Mouse (Mus musculus): ENCODE data around the gene Ppp1r3g.
A peak's percentile ranks its signal among the peaks of the same experiment; 100 is the strongest.

Ppp1r3g gene

DNA sequence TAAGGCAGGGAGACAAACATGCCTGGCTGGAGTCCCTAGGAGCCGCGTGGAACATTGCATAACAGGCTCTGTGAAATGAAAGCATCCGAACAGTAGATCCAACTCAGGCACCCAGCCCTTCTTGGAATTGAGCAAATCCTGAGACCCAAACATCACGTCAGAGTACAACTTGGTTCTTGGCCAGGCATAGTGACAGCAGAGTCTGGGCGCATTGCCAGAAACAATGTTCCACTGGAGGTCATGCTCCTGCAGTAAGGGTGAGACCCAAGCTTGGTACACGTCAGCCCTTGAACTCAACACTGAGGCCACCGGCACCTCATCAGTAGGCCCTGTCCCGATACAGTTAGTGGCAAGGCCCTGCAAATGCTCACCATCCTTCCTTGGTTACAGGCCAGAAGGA, 35.4 kb downstream of the Ppp1r3g start:
- no peak for DNase-seq (ENCODE audit: low read depth in 2 of 2, low spot score in 2 of 2)

DNA sequence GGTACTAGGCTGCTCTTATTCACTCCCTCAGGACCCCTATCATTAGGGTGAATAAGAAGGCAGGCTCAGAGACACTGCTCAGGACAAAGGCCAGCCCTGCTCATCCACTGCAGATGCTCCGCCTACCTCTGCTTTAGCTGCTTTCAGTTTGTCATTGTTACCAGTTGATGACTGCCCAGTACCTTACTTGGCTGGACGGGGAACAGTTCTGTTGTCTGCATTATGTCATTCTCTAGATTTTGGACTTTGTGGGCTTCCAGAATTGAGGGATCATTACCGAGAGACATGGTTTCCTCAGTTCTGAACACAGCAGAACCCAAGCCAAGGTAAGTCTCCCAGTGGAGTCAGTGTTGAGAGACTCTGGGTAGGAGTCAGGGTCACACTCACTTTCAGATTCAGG, 36.6 kb downstream of the Ppp1r3g start:
- DNase-seq (ENCODE audit: low read depth in 2 of 2, low spot score in 2 of 2): no peak

GRCm38 (mm10) chr13:35995696-35996426, 37.2 kb downstream of the Ppp1r3g start:
- no peak for DNase-seq (ENCODE audit: low read depth in 2 of 2, low spot score in 2 of 2)

DNA sequence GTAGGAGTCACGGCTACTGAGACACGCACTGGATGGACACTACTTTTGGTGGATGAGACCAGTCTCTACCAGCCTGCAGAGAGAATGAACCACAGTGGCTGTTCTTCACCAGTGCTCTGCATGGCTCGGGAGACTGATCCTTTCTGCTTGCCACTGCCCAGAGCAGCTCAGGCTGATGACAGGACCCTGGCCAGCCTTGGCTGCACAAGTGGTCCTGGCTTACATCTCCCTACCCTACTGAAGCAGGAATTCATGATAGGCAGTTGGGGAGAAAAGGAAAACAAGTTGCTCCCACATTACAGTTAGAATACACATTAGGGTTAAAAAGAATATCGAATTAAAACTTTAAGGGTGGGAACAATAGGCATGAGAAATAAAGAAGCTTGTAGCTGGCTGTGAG, 39.0 kb downstream of the Ppp1r3g start:
- DNase-seq (ENCODE audit: low read depth in 2 of 2, low spot score in 2 of 2): no peak

GRCm38 (mm10) chr13:36000798-36001197, 42.2 kb downstream of the Ppp1r3g start:
- no peak for DNase-seq (ENCODE audit: low read depth in 2 of 2, low spot score in 2 of 2)

DNA sequence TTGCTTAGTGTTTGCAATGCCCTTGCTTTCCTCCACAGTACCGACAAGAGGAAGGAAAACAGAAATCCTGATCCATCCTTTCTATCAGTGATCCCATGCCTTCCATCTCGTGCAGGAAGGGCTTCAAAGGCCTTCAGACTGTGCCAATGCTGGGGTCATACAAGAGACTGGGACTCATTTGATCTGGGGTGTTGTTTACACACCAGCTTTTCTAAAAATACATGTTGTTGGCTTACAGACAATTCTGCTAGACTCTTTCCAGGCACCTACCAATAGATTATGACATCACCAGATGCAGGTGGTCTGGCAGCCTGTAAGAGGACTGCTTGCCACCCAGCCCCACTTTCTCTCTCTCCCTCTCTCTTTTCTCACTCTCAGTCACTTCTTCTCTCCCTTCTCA, 51.3 kb downstream of the Ppp1r3g start:
- DNase-seq (ENCODE audit: low read depth in 2 of 2, low spot score in 2 of 2): no peak

DNA sequence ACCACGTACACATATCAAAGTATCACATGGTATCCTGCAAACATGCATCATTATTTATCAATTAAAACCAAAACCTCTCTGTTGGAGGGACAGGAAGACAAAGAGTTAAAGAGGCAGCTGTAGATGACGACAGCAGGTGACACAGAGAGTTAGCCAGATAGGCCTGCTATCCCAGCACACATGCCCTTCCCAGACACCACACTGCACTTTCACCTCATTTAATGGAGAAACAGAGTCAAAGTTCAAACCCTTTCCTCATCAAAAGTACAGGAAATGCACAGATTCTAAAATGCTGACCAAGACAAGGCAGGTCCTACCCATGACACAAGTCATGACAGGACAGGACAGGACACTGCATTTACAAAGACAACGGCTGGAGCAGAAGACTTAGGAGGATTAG, 57.0 kb downstream of the Ppp1r3g start:
- DNase-seq (ENCODE audit: low read depth in 2 of 2, low spot score in 2 of 2): no peak

GRCm38 (mm10) chr13:36018017-36018416, 59.4 kb downstream of the Ppp1r3g start:
- DNase-seq (ENCODE audit: low read depth in 2 of 2, low spot score in 2 of 2): no peak

DNA sequence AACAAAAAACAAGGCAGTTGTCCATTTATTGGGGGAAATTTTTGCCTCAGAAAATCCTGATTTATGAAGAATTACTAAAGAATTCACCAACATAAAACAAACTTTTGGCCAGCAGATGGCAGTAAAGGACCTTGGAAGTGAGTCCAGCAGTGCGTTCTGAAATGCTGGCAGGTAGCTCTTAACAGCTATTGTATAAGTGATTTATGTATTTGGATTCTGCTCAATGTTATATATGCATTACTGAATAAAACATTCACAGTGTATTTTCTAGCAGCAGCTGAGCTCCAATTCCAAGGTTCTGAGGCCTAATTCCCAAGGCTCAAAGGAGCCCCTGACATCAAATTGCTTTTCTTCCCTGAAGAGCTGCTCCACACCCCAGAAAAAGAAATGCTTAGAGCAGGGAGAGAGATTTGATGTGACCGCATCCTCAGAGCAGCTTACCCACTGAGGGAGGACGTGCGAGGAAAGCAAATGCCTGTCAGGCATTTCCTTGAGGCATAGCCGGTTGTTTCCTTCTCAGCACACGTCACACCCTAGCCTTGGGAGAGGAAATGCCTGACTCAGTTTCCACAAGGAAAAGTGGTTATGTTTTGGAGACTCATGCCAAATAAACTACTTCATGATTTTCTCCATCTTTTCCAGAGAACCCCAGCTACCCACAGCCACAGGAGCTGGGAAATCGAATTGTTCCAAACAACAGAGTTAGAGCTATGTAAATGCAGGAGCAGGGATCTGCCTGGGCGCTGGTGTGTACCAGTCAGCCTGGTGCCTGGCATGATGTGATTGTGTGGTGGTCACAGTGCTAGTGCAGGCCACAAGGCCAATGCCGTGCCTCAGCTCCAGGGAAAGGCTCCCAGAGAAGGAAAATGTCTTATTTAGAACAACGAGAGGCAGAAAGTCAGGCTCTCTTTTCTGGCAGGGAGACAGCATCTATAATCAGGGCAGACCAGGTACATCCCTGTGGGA, 61.0 kb downstream of the Ppp1r3g start:
- peak; percentile 29 to 51 for DNase-seq (ENCODE audit: low read depth in 2 of 2, low spot score in 2 of 2)
